Mouse (Mus musculus): ENCODE measurements around the gene Uba6. TPM values are rescaled to one million over a fixed set of nuclear protein-coding genes. Genes with fewer than 3 reads are reported as not detected.

Gene Uba6
- polyA plus RNA-seq, 1 experiment from 2014 or later: 15.5 TPM

- peaks cover 23% of the 10 kb centered on the region for H3K4me1 ChIP-seq
- H3K4me3 ChIP-seq: no peak overlapping the region
- DNase-seq (ENCODE audit: extremely low spot score, low spot score): no peak
- no peaks in the 10 kb centered on the region for H3K36me3 ChIP-seq (replicated peaks)
- no peak overlapping the region for H3K27ac ChIP-seq
- no peaks in the 10 kb centered on the region for H3K9me3 ChIP-seq
- WGBS: 91% methylated on average over 3 of the region's 3 CpGs
- no peaks in the 10 kb centered on the region for H3K27me3 ChIP-seq (ENCODE audit: poor library complexity, severe bottlenecking)
Observed at GRCm38 (mm10) chr5:86068451-86068850, 104.2 kb downstream of the Uba6 start.

- Histone ChIP-seq H3K27ac (peak overlapping the region; percentile 94), H3K4me1 (peaks cover 26% of the 10 kb centered on the region), H3K4me3 (peak overlapping the region; percentile 85), H3K27me3 (ENCODE audit: poor library complexity, severe bottlenecking) (no peaks in the 10 kb centered on the region), H3K36me3 (replicated peaks) (no peaks in the 10 kb centered on the region), H3K9me3 (no peaks in the 10 kb centered on the region)
- 2% methylated on average over 17 of the region's 17 CpGs for WGBS
- DNase-seq (ENCODE audit: extremely low spot score, low spot score): peak; percentile 83
Observed at GRCm38 (mm10) chr5:86066551-86066929, 106.1 kb downstream of the Uba6 start.

- H3K27ac ChIP-seq: peak overlapping the region; percentile 94
Observed at GRCm38 (mm10) chr5:86065876-86066550, 106.6 kb downstream of the Uba6 start.

GRCm38 (mm10) chr5:86065101-86065875, 107.3 kb downstream of the Uba6 start, which contains the start of gene Cenpc1:
Cenpc1 (minus strand) TSS chr5:86065583.
- peaks cover 26% of the 10 kb centered on the region for H3K4me1 ChIP-seq
- no peaks in the 10 kb centered on the region for H3K27me3 ChIP-seq (ENCODE audit: poor library complexity, severe bottlenecking)
- no peaks in the 10 kb centered on the region; the same call in 1 of the 2 replicates for H3K36me3 ChIP-seq (replicated peaks)
- H3K27ac ChIP-seq: peak within 1 kb of the TSS; percentile 94
- under 1% methylated on average over 60 of the region's 60 CpGs for WGBS
- H3K9me3 ChIP-seq: no peaks in the 10 kb centered on the region
- DNase-seq (ENCODE audit: extremely low spot score, low spot score): peak; percentile 99
- H3K4me3 ChIP-seq: peak within 1 kb of the TSS; percentile 85

More at GRCm38 (mm10) chr5:86065876-86066550, 106.6 kb downstream of the Uba6 start:
- H3K27me3 ChIP-seq (ENCODE audit: poor library complexity, severe bottlenecking): no peaks in the 10 kb centered on the region
- under 1% methylated on average over 17 of the region's 17 CpGs for WGBS
- DNase-seq (ENCODE audit: extremely low spot score, low spot score): no peak
- peaks cover 26% of the 10 kb centered on the region for H3K4me1 ChIP-seq
- peak overlapping the region; percentile 85 for H3K4me3 ChIP-seq
- no peaks in the 10 kb centered on the region for H3K9me3 ChIP-seq
- no peaks in the 10 kb centered on the region for H3K36me3 ChIP-seq (replicated peaks)

- Histone ChIP-seq H3K27me3 (ENCODE audit: poor library complexity, severe bottlenecking) (no peaks in the 10 kb centered on the region), H3K36me3 (replicated peaks) (peaks cover 3% of the 10 kb centered on the region; the same call in 1 of the 2 replicates), H3K4me1 (peaks cover 26% of the 10 kb centered on the region), H3K4me3 (peak overlapping the region; percentile 85; the same call in 1 of the 2 replicates), H3K9me3 (no peaks in the 10 kb centered on the region), H3K27ac (no peak overlapping the region)
- DNase-seq (ENCODE audit: extremely low spot score, low spot score): no peak
- WGBS: 100% methylated on average over 1 of the region's 1 CpGs
Observed at GRCm38 (mm10) chr5:86063501-86063900, 109.1 kb downstream of the Uba6 start.

Other genes starting within 250 kb of the Uba6 start
- gene Cenpc1, start 107.2 kb downstream of the Uba6 start, polyA plus RNA-seq (2016; fragmentation: Nextera tagmentation; extraction: Ambion mirVana): 36.9 and 38.9 TPM in 2 replicates
- gene Stap1, start 101.1 kb downstream of the Uba6 start, polyA plus RNA-seq (2016; fragmentation: Nextera tagmentation; extraction: Ambion mirVana): 0.06 and 0.09 TPM in 2 replicates
- gene Gnrhr, start 25.1 kb upstream of the Uba6 start, polyA plus RNA-seq (2016; fragmentation: Nextera tagmentation; extraction: Ambion mirVana): not detected in 2 replicates
- not detected in 2 replicates for gene Tmprss11c, start 116.5 kb upstream of the Uba6 start, polyA plus RNA-seq (2016; fragmentation: Nextera tagmentation; extraction: Ambion mirVana)
- 0.11 TPM in 1 of 2 replicates, not detected in the other for gene Tmprss11d, start 200.6 kb upstream of the Uba6 start, polyA plus RNA-seq (2016; fragmentation: Nextera tagmentation; extraction: Ambion mirVana)

Measured in forebrain, embryonic 10.5 days (tissue).